Mouse (Mus musculus) hematopoietic stem cell, adult 5-6 weeks (primary cell): ENCODE results near the gene Ubqln4. TPM values are rescaled to one million over a fixed set of nuclear protein-coding genes. Genes with fewer than 3 reads are reported as not detected.
A peak's percentile ranks its signal among the peaks of the same experiment; 100 is the strongest.

Experiments used
- ATAC-seq, 2 experiments: fragments of 125-278 bp in 1 of 2; replicated peaks in 1 of 2; 2 replicates each; pipeline ENCODE4 v1.8.0; 2016 to 2017; ENCODE audit warnings: inconsistent platforms in 2 of 2, mild to moderate bottlenecking in 2 of 2, moderate number of reproducible peaks in 2 of 2, low read depth in 1 of 2, moderate TSS enrichment in 1 of 2; ENCODE audit not compliant: low FRiP score in 2 of 2, poor library complexity in 2 of 2, severe bottlenecking in 2 of 2, insufficient read depth in 1 of 2, low TSS enrichment in 1 of 2
- total RNA-seq: library from RNA; stranded (forward); fragments of 172-1452, 232-1000 nt; gene quantifications from 2 replicates; pipeline ENCODE4 v1.2.3, GENCODE M21; 2017

Ubqln4 gene
- total RNA-seq, 1 experiment from 2014 or later: 49.8 TPM

DNA sequence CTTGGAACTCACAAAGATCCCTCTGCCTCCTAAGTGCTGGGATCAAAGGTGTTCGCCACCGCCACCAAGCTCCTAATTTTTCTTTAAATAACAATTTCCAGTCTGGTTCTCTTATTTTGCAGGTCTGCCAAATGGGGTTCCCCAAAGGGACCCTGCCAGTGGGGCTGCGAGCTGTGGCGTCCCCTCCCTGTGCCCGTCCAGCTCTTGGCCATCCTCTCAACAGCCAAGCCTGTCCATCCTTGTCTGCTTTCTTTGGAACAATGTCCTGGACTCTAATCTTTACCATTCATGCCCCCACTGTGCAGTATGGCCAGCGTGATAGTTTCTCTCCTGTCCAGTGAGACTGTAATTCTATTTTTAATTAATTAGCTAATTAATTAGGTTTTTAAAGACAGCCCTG lies 32.4 kb upstream of the Ubqln4 start:
- no peak for ATAC-seq

DNA sequence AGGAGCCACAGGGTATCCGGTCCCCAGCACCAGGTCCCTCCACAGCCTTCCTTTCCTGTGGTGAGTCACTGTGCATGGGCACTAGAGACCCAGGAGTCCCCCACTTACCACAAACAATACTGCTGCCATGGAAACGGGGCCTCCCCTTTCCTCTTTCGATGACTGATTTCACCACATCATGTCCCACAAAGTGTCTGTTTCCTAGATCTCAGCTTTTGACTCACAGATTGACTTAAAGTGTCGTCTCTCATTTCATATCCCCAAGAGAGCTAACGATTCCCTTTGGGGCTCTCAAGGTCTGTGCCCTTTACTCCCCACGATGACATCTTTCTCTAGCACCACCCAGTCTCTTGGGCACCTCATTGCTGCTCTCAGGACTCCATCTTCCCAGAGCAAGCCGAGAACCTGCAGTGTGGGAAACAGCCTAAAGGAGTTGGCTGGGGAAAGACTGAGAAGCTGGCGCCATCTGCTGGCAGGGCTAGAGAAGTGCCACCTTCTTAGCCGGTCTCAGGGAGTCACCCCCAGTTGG lies 31.7 kb upstream of the Ubqln4 start:
- peak; percentile 91 to 92 for ATAC-seq

DNA sequence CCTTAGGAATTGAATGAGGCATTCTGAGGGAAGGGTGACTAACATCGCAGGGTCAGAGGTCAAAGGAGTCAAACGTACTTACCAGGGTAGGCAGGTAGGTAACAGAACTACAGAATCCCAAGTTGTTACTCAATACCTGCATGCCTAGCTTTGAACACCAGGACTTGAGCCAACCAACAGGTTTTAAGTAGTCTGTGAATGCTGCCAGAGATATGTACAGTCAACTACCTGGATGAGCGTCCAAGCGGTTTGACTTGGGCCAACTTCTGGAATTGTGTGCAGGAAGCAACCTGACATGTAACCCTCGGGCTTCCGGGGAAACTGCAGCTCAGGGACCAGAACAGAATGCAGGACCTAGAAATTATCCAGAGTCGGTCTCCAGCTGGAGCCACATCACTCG lies 30.5 kb upstream of the Ubqln4 start:
- no peak for ATAC-seq

DNA sequence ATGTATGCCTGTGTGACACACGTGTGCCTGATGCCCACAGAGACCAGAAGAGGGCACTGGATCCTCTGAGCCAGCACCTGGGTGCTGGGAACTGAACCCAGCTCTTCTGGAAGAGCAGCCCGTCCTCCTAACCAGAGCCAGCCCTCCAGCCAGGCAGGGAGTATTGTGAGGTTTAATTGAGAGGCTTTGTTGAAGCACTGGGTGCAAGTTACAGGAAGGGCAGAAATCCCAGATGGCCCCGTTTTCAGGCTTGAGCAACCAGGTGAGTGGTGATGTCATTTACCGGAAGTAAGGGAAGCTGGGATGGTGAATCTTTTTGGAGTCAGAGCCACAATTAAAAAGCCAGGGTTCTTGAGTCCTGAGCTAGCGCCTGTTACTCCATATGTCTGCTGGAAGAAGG lies 28.5 kb upstream of the Ubqln4 start:
- no peak for ATAC-seq

DNA sequence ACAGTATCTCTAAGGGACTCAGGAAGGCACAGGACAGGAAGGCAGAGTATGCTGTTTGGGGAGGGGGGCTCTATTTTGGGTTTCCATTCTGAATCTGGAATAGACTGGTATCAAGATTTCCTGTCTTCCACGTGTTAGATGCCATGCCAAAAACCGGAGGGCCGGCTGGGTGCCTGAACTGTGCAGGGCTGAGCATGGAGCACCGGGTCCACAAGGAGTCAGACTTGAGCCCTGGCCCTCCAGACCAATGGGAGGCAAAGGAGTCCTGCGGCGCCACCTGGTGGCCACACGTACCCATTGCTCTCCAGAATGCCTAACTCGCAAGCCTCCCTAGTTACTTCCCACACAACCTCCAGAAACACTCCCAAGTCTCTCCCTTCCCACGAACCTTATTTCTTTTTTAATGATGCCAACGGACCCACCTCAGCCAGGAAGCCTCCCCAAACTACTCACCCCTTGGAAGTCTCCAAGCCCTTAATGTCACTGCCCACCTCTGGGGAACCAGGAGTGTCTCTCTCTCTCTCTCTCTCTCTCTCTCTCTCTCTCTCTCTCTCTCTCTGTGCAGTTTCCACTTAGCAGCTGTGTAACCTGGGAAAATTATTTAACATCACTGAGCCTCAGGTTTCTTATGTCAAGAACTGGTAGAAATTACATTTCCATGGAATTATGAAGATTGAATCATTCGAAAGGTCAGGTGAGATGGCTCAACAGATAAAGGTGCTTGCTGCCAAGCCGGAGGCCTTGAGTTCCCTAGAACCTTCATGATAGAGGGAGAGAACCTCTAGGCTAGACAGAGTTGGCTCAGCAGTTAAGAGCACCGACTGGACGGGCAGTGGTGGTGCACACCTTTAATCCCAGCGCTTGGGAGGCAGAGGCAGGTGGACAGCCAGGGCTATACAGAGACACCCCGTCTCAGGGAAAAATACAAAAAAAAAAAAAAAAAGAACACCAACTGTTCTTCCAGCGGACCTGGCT lies 27.1 kb upstream of the Ubqln4 start:
- peak; percentile 75 for ATAC-seq

DNA sequence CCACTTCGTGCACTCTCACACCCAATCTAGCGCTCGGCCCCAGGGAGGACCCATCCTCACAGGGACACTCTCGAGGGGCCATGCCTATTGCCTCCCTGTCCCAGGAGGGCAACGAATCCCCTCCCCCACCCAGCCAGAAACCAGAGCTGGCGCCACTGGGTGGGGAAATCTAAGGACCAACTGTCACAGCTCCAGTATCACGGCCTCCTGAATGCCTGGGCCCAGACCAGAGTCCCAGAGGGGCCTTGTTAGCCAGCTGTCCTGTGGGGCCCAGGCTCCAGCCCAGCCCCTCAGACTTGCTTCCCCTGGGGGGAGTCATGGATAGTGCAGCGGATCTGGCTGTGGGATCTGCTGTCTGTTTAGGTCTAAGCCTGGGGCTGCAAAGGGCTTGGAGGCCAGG lies 26.0 kb upstream of the Ubqln4 start:
- ATAC-seq: no peak

DNA sequence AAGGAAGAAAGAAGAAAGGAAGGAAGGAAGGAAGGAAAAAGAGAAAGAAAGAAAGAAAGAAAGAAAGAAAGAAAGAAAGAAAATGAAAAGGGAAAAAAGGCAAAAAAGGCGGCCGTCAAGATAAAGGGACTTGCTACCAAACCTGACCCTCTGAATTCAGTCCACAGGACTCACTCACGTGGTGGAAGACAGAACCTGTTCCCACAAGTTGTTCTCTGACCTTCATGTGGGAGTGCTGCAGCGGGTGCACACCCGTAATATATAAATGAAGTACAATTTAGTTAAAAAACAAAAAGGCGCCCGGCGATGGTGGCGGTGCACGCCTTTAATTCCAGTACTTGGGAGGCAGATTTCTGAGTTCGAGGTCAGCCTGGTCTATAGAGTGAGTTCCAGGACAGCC lies 24.9 kb upstream of the Ubqln4 start:
- no peak for ATAC-seq

DNA sequence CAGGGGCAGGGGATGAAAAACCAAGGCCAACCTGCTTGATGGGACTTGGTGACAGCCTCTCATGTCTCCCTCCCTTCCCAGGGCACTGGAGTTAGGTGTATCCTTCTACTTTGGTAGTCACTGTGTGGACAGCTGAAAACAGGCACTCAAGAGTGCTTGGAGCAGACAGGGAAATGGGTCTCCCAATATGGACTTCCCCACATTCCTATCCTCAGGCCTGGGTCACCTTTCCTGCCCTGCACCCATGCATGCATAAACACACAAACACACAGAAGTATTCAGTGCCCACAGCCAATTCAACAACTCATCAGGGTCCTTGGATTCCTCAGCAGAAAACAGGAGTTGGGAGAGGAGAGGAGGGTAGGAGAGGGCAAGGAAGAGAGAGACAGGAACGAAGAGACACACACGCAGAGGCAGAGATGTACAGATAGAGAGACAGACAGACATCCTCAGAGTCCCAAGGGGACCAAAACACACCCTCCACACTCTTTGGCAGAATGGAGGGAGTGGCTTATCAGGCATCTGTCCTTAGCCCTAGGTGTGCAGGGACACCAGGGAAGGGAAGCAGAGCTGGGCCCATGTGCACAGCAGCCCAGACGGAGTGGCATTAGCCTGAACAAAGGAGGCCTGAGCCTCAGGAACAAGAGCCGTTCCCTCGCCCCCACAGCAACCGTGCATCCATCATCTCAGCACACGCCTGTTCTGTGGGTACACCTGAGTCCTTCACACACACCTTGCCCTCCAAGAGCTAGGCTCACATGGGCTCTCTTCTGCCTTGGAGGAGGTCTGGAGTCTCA lies 24.2 kb upstream of the Ubqln4 start:
- no peak for ATAC-seq

DNA sequence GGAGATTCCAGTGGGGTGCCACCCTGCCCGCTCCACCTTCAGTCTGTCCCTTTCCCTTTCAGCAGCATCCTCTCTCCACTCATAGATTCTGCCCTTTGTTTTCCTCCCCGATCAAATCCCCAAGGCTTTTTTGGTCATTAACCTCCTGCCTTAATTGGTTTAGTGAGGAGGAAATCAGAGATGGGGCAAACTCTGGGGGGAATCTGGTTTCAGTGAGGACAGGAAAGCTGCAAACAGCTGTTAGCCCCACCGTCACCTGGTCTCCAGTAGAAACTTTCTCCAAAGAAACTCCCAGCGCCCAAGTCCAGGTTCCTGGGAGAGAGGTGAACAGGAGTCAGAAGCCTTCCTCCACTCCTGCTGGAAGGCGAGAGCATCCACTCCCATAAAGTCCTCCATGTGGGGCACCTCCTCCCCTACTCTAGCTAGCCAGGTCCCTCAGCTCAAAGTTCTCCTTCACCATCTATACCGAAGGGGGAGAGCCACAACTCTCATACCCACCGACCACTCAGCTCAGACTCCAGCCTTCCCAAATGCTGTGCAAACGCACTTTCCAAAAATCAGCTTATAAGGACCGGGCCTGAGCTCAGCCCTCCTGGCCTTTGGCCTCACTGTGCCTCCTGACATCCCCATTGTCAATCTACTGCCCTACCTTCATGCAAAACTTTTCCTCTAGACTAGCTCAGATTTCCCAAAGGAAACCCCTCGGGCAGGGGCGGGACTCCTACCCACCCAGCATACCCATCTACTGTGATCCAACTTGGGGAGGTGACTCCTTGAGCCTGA lies 23.3 kb upstream of the Ubqln4 start:
- ATAC-seq: no peak

DNA sequence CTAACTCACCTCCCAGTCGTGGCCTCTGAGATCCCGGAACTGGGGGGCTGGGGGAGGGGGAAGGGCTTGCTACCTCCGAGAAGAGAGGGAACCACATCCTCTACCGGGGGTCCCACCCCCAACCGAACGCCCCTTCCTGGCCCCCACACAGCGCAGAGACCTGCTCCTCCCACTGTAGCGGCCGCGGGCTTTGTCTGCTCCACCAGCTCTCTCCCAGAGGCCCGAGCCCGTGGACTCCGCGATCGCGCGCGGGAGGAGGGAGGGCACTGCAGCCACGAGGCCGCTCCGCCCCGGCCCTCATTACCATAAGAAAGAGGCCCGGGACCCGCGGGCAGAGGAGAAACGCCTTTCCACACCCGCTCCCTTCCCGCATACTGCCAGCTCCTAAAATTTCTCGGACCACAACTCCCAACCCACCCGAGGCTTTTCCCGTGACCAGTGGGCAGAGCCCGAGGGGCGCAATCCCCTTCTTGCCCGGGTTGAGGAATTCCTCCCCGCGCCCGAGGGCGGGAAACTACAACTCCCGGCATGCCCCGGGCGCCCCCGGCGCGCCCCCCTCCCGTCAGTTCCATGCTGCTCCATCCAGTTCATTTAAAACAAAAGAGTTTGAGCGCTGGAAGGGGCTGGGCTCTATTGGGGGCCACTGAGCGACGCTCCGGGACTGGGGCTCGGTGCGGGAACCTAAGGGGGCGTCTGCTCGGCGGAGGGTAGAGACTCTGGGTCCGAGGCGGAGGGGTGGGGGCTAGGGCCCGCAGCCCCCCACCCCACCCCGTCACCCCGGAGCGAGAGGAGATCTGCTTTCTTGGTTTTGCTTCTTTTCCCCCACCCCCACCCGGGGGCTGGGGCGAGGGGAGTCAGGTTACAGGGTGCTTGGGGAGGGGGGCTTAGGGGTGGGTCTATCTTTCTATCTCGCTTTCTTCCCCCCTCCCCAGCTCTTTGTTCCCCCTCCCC lies 21.9 kb upstream of the Ubqln4 start:
- peak; percentile 48 to 66 for ATAC-seq

DNA sequence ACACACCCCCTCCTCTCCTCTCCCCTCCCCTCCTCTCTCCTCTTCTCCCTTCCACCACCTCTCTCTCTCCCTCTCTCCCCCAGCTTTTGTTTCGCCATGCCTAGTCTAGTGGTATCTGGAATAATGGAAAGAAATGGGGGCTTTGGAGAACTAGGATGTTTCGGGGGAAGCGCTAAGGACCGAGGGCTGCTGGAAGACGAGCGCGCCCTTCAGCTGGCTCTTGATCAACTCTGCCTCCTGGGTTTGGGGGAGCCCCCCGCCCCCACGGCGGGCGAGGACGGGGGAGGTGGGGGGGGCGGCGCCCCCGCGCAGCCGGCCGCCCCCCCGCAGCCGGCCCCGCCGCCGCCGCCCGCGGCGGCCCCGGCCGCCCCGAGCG lies 21.3 kb upstream of the Ubqln4 start, which contains the start of gene Mex3a:
Gene Mex3a (plus strand): TSS at position 97 of the 376 bp plus-strand sequence.
- ATAC-seq: no peak

DNA sequence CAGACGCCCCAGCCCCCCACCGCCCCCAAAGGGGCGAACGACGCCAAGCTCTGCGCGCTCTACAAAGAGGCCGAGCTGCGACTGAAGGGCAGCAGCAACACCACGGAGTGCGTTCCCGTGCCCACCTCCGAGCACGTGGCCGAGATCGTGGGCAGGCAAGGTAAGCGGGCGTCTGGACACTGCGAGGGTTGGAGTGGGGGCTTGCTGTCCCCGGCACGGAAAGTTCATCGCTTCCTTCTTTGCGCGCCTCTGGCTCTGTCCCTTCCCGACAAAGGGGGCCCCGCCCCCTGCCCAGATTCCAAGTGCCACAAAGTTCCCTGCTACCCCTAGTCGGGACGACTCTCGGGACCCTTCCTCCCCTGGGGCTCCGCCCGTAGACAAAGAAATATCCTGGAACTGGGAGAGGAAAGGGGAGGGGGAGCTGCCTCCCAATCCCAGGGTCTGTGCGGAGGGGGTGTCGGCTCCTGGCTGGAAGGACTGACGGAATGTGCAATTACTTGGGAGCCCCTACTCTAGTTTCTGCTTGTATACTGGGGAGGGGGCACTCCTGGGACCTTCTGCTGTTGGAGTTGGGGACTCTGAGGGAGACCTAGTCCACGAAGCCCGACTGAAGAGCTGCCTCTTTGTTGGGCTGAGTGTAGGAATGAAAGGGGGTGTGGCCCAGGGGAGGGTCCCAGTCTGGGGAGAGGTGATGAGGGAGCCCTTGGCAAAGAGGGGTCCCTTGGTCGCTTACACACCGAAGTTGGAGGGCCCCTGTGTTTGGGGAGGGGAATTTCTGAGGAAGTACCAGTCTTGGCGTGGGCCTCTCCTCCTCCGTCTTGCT lies 20.7 kb upstream of the Ubqln4 start:
- ATAC-seq: no peak

DNA sequence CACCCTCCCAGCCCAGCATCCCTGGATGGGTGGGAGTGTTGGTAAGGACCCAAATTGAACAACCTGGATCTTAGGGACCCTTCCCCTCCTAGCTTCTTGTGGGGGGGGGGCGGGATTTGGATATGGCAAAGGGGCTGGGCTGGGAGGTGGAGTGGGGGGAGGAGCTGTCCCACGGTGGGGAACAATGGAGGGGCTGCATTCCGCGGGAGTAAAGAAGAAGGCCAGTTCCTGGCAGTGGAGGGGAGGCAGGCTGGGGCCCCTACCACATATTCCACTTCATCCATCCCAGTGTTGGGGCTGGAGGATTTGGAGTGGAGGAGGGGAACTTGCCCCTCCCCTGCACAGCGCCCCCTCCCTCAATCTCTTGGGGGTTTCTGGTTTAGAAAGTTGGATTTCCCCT lies 19.9 kb upstream of the Ubqln4 start:
- no peak for ATAC-seq

DNA sequence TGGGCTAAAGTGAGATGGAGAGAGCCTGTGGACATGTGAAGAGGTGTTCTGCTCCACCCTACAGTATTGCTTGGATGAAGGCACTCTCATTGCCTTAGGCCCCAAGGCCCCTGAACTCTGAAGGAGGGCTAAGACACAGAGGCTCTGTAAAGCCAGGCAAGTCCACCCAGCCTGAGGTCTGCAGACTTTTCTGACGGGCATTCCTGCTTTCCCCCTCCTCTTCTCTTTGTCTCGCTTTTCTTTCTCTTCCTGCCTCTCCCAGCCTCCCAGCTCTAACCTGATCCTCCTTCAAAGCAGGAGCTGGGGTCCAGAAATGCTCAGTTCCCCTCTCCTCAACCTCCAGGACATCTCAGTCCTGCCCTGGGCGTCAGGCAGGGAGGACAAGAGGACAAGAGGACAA lies 18.6 kb upstream of the Ubqln4 start:
- ATAC-seq: no peak

DNA sequence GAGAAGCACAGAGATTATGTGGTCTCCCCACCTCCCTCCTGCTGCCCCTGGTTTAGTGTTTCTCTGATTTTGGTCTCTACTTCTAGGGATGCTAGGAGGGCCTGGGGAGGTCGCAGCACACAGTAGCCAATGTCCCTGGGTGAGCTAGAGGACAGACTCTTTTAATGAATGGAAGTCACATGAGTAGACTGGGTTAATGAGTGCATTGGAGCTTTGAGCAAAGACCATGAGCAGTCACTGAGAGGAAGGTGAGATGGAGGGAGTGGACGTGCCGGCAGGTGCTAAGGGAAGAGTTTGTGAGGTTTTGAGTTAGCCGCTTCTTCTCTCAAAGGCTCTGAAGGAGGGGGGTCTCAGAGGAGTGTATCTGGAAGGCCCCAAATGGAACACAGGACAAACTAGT lies 18.0 kb upstream of the Ubqln4 start:
- ATAC-seq: no peak
